Mouse (Mus musculus) C3H10T1/2 (cell line): ENCODE results near the gene Spata31. TPM values are rescaled to one million over a fixed set of nuclear protein-coding genes. Genes with fewer than 3 reads are reported as not detected.

ENCODE experiments used
- polyA plus RNA-seq, 2 experiments: library from polyadenylated mRNA; unstranded; fragments of >200 nt; fragmentation: generic; extraction: Trizol; gene quantifications; one replicate each; pipeline ENCODE4 v1.2.1; 2012; ENCODE audit warnings: missing spikeins in 2 of 2

Spata31 gene
- not detected for polyA plus RNA-seq

DNA sequence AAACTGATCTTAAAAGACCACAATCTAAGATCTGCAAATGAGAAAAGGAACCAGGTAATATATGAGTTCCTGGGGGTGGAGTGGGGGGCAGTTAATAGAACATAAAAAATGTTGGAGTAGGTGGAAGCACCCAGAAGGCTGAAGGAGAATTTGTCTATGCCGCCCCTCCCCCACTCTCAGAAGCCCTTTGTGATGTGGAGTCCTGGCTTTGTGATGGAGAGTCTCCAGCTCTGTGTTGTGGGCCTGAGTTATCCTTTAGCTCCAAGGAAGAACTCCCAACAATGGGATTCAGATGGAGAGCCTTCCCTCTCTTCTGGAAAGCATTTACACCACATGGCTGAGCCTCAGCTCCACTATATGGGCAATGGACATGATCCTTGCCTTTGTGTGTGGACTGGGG, at the start of gene Spata31:
Gene Spata31 (plus strand): TSS at position 216 of the 400 bp plus-strand sequence.

GRCm38 (mm10) chr13:64903585-64904208, 13.5 kb upstream of the Spata31 start, which contains the start of gene Cntnap3:
Cntnap3 (minus strand) TSS chr13:64903955.

Other genes with a start within 250 kb of the Spata31 start
- gene Cntnap3, start 13.5 kb upstream of the Spata31 start, polyA plus RNA-seq = not detected
- gene Spata31d1c, start 115.7 kb downstream of the Spata31 start, polyA plus RNA-seq = not detected
- not detected for gene Prss47, start 135.4 kb downstream of the Spata31 start, polyA plus RNA-seq
- 1 to 10 TPM in 1 of 2 experiments, under 1 TPM in 1; 0.59 to 8.1 TPM for gene Mfsd14b, start 195.6 kb downstream of the Spata31 start, polyA plus RNA-seq
- not detected for gene Olfr465-ps1, start 220.7 kb downstream of the Spata31 start, polyA plus RNA-seq
- gene Olfr466, start 232.8 kb downstream of the Spata31 start, polyA plus RNA-seq = not detected